ENCODE assay signal across 8 mouse cellular contexts in the genomic region with DNA sequence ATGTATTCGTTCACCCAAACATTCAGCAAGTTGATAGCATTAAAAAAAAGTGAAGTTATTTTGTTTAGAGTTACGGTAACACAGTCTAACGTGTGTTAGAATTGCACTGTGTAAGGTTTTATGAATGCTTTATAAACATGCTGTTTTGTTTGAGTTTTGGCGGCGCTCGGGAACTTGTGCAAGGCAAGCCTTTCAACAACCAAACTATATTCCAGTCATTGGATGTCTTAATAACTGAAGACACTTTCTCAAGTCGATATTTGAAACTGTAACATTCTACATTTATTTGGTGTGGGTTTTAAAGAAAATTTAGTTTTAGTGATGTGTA. TPM values are rescaled to one million over a fixed set of nuclear protein-coding genes. Genes with fewer than 3 reads are reported as not detected.
DNase-seq lines count a peak whose midpoint lies in the region; ATAC-seq and TF ChIP-seq lines count a peak whose summit lies in the region.

No protein-coding gene starts in this region.

- no peak for TF ChIP-seq CTCF in MEL (IDR thresholded peaks at IDR 0.05 in 2 of 3, conservative IDR thresholded peaks at IDR 0.05 in 1 of 3; ENCODE audit: control insufficient read depth in 1 of 3, insufficient read depth in 1 of 3, low read depth in 2 of 3, low read length in 3 of 3, poor library complexity in 1 of 3, severe bottlenecking in 1 of 3)
- no peak for TF ChIP-seq CTCF in liver, postnatal 0 days (IDR thresholded peaks at IDR 0.05; ENCODE audit: low read depth)

- peaks cover 9% of the 10 kb centered on the region for H3K4me1 ChIP-seq in heart, embryonic 10.5 days
- peaks cover 0 to 5% of the 10 kb centered on the region in 2 experiments; a peak in 2 of 4 replicates for H3K4me1 ChIP-seq in MEL (ENCODE audit: control insufficient read depth in 1 of 2, insufficient read depth in 2 of 2, low read length in 2 of 2)
- peaks cover 12% of the 10 kb centered on the region for H3K4me1 ChIP-seq in liver, postnatal 0 days (ENCODE audit: insufficient read depth)

- TF ChIP-seq EP300 in MEL (IDR thresholded peaks at IDR 0.05; ENCODE audit: low read depth in 1 of 2, low read length in 2 of 2): no peak
- TF ChIP-seq EP300 in liver, postnatal 0 days (IDR thresholded peaks at IDR 0.05; ENCODE audit: low read depth): no peak

- TF ChIP-seq POLR2A in MEL (IDR thresholded peaks at IDR 0.05; ENCODE audit: control insufficient read depth in 1 of 2, insufficient read depth in 1 of 2, low read depth in 1 of 2, low read length in 2 of 2, poor library complexity in 1 of 2): no peak

- TF ChIP-seq RAD21 in MEL (IDR thresholded peaks at IDR 0.05; ENCODE audit: low read depth, low read length): no peak

- ATAC-seq in liver, postnatal 0 days: no peak

- H3K4me2 ChIP-seq in liver, postnatal 0 days (ENCODE audit: low read depth, low read length): peak overlapping the region; percentile 91

- intact Hi-C loops in heart, postnatal 14 days (cut with DNase I): loop anchor here (5.0 kb wide), 1 partner anchor 73 kb away; no protein-coding TSS in a partner anchor
- intact Hi-C loops in heart, postnatal 10 days (cut with DNase I): loop anchor here (2.0 kb wide), 2 partner anchors 44 to 74 kb away; no protein-coding TSS in a partner anchor
- intact Hi-C loops in left cerebral cortex, postnatal 10 days (cut with DNase I): loop anchor here (5.0 kb wide), 1 partner anchor 93 kb away; no protein-coding TSS in a partner anchor

- H3K27ac ChIP-seq in heart, embryonic 10.5 days: peak overlapping the region; percentile 91
- H3K27ac ChIP-seq in MEL (ENCODE audit: control insufficient read depth, low read depth, low read length): no peak overlapping the region
- H3K27ac ChIP-seq in liver, postnatal 0 days (ENCODE audit: low read depth): peak overlapping the region; percentile 35; the same call in 1 of the 2 replicates

- no peaks in the 10 kb centered on the region for H3K9me3 ChIP-seq in heart, embryonic 10.5 days
- no peaks in the 10 kb centered on the region for H3K9me3 ChIP-seq in MEL (replicated peaks; ENCODE audit: insufficient read depth, low read length)
- no peaks in the 10 kb centered on the region for H3K9me3 ChIP-seq in liver, postnatal 0 days (ENCODE audit: low read length)

- WGBS in heart, embryonic 10.5 days: 33% methylated on average over 7 of the region's 7 CpGs
- 6% methylated on average over 7 of the region's 7 CpGs for whole genome bisulfite sequencing in liver, postnatal 0 days (ENCODE audit: insufficient replicate concordance)

- H3K4me3 ChIP-seq in heart, embryonic 10.5 days: peak overlapping the region; percentile 81
- H3K4me3 ChIP-seq in MEL (ENCODE audit: control insufficient read depth in 1 of 2, insufficient read depth in 1 of 2, low read depth in 2 of 2, low read length in 2 of 2): peak overlapping the region; percentile 71 to 82
- H3K4me3 ChIP-seq in liver, postnatal 0 days (ENCODE audit: low read depth, low read length): peak overlapping the region; percentile 75

- DNase-seq in heart, embryonic 10.5 days (ENCODE audit: low spot score): peak; percentile 31
- DNase-seq in heart, postnatal 14 days: no peak
- DNase-seq in MEL (ENCODE audit: low read depth, low spot score): no peak
- DNase-seq in heart, postnatal 10 days: peak; percentile 4 to 7
- no peak for DNase-seq in liver, postnatal 0 days
- no peak for DNase-seq in ovary, postnatal 36 days (ENCODE audit: low spot score)
- DNase-seq in left cerebral cortex, postnatal 10 days (ENCODE audit: extremely low spot score in 1 of 2, low spot score in 2 of 2): no peak
- no peak for DNase-seq in adrenal gland, postnatal 25 days

- H3K27me3 ChIP-seq in heart, embryonic 10.5 days (ENCODE audit: insufficient read depth, poor library complexity, severe bottlenecking): no peaks in the 10 kb centered on the region
- H3K27me3 ChIP-seq in MEL (ENCODE audit: control insufficient read depth in 1 of 2, insufficient read depth in 2 of 2, low read length in 2 of 2): no peaks in the 10 kb centered on the region
- H3K27me3 ChIP-seq in liver, postnatal 0 days (ENCODE audit: insufficient read depth, low read length): no peaks in the 10 kb centered on the region

- H3K9ac ChIP-seq in MEL (ENCODE audit: control insufficient read depth, low read depth, low read length, poor library complexity, severe bottlenecking): peak overlapping the region; percentile 78
- H3K9ac ChIP-seq in liver, postnatal 0 days (replicated peaks): peak overlapping the region; percentile 85; the same call in 1 of the 2 replicates

- H3K79me2 ChIP-seq in MEL (ENCODE audit: control insufficient read depth, insufficient read depth, low read length, poor library complexity): peaks cover 7% of the 10 kb centered on the region; the same call in 1 of the 2 replicates

- no peaks in the 10 kb centered on the region for H3K36me3 ChIP-seq in heart, embryonic 10.5 days
- no peaks in the 10 kb centered on the region for H3K36me3 ChIP-seq in MEL (ENCODE audit: control insufficient read depth in 1 of 2, insufficient read depth in 2 of 2, low read length in 2 of 2)
- H3K36me3 ChIP-seq in liver, postnatal 0 days (replicated peaks; ENCODE audit: insufficient read depth, low read length): no peaks in the 10 kb centered on the region

TF ChIP-seq in MEL, 35 proteins besides CTCF, POLR2A, EP300 and RAD21:
- TF ChIP-seq ZNF384 (IDR thresholded peaks at IDR 0.05; ENCODE audit: low read depth, low read length) (no peak; the same call in 1 of the 2 replicates), KAT2A (conservative IDR thresholded peaks at IDR 0.05; ENCODE audit: low read depth, low read length) (no peak), HCFC1 (IDR thresholded peaks at IDR 0.05; ENCODE audit: low read depth, low read length) (no peak; the same call in 1 of the 2 replicates), POLR2AphosphoS2 (IDR thresholded peaks at IDR 0.05; ENCODE audit: low read length) (no peak), TBP (IDR thresholded peaks at IDR 0.05; ENCODE audit: low read depth, low read length) (no peak), MAFK (IDR thresholded peaks at IDR 0.05; ENCODE audit: borderline replicate concordance, low read depth, low read length) (no peak), E2F4 (IDR thresholded peaks at IDR 0.05; ENCODE audit: borderline replicate concordance, low read depth, low read length) (no peak), TAL1 (IDR thresholded peaks at IDR 0.05; ENCODE audit: low read length) (no peak), RCOR1 (IDR thresholded peaks at IDR 0.05; ENCODE audit: low read depth, low read length) (0 out of 2 replicates have a peak, but pooled peaks have one; percentile 10), TCF12 (IDR thresholded peaks at IDR 0.05; ENCODE audit: low read depth, low read length) (no peak), UBTF (IDR thresholded peaks at IDR 0.05; ENCODE audit: borderline replicate concordance, insufficient read depth, low read depth, low read length) (no peak), MAX (IDR thresholded peaks at IDR 0.05; ENCODE audit: low read length) (0 out of 2 replicates have a peak, but pooled peaks have one; percentile 18), MXI1 (IDR thresholded peaks at IDR 0.05; ENCODE audit: low read depth, low read length) (peak; percentile 71), USF2 (IDR thresholded peaks at IDR 0.05; ENCODE audit: borderline replicate concordance in 1 of 2, insufficient read depth in 1 of 2, low read depth in 1 of 2, low read length in 2 of 2) (no peak), MAZ (IDR thresholded peaks at IDR 0.05; ENCODE audit: low read depth, low read length) (no peak), SIN3A (IDR thresholded peaks at IDR 0.05; ENCODE audit: low read length) (0 out of 2 replicates have a peak, but pooled peaks have one; percentile 47)
TF ChIP-seq in MEL: peak in this region for 4.

RNA-seq across cellular contexts. Expression of gene Dcbld1, which starts 1.2 kb away (rescaled TPM):
- polyA plus RNA-seq in heart, embryonic 10.5 days (2016; fragmentation: Nextera tagmentation; extraction: Ambion mirVana): 9.9 and 17.0 TPM in 2 replicates
- 1 to 10 TPM; 8.0 to 8.7 TPM for total RNA-seq in heart, postnatal 14 days (2021)
- total RNA-seq in MEL (2012; rRNA removed): 4.0 and 4.5 TPM in 2 replicates
- 1 to 10 TPM in 1 of 2 experiments, not detected in 1; 7.1 TPM for polyA plus RNA-seq in MEL (2012; ENCODE audit: insufficient read depth in 1 of 2, insufficient read length in 2 of 2, low read depth in 1 of 2, low replicate concordance in 2 of 2, missing spikeins in 1 of 2)
- 1 to 10 TPM; 8.6 TPM for total RNA-seq in heart, postnatal 10 days (2021)
- 5.1 and 7.4 TPM in 2 replicates for polyA plus RNA-seq in liver, postnatal 0 days (2015; fragmentation: Nextera tagmentation; extraction: Ambion mirVana)
- 1 to 10 TPM; 8.4 to 9.5 TPM for total RNA-seq in left cerebral cortex, postnatal 10 days (2021)
- total RNA-seq in adrenal gland, postnatal 25 days (2021): 4.0 and 4.9 TPM in 2 replicates

RNA-seq across cellular contexts. Expression of gene Ros1, which starts 39.6 kb away (rescaled TPM):
- polyA plus RNA-seq in heart, embryonic 10.5 days (2016; fragmentation: Nextera tagmentation; extraction: Ambion mirVana): not detected in 2 replicates
- total RNA-seq in heart, postnatal 14 days (2021): under 1 TPM in 1 of 2 experiments, not detected in 1; 0.02 TPM
- total RNA-seq in MEL (2012; rRNA removed): not detected in 2 replicates
- not detected for polyA plus RNA-seq in MEL (2012; ENCODE audit: insufficient read depth in 1 of 2, insufficient read length in 2 of 2, low read depth in 1 of 2, low replicate concordance in 2 of 2, missing spikeins in 1 of 2)
- total RNA-seq in heart, postnatal 10 days (2021): under 1 TPM in 1 of 2 experiments, not detected in 1; 0.07 TPM
- polyA plus RNA-seq in liver, postnatal 0 days (2015; fragmentation: Nextera tagmentation; extraction: Ambion mirVana): not detected in 2 replicates
- total RNA-seq in left cerebral cortex, postnatal 10 days (2021): not detected
- not detected in 2 replicates for total RNA-seq in adrenal gland, postnatal 25 days (2021)

Comparison
In these comparisons a context has a peak if more than half of its experiments do, and no peak if none do; other contexts are left out.
1. DNase-seq: peak in heart, embryonic 10.5 days (single experiment) and heart, postnatal 10 days (2 of 2); none in heart, postnatal 14 days (0 of 2), MEL (single experiment), liver, postnatal 0 days (single experiment), ovary, postnatal 36 days (single experiment), left cerebral cortex, postnatal 10 days (0 of 2) and adrenal gland, postnatal 25 days (single experiment).
2. Peak in every context shown above with its lines, with median percentiles within 50 percentile points of each other: H3K4me3 ChIP-seq.